Mouse (Mus musculus) lung, embryonic 14.5 days (tissue): ENCODE measurements around the gene Acaa1b. TPM values are rescaled to one million over a fixed set of nuclear protein-coding genes. Genes with fewer than 3 reads are reported as not detected.

Experiments
- ATAC-seq: fragments of 200-750 bp; cut with Nextera tagmentation; 2 replicates; pipeline ENCODE4 v1.8.0; 2017; ENCODE audit warnings: mild to moderate bottlenecking, moderate TSS enrichment, moderate library complexity; ENCODE audit not compliant: insufficient read depth
- DNase-seq: peaks from one replicate; pipeline ENCODE4 v3.0.0-alpha.2; 2015
- H3K27ac ChIP-seq: fragments of 300-500 bp; sonication (generic); 2 replicates; pipeline ENCODE4 v1.5.1; 2014; ENCODE audit warnings: low read depth, mild to moderate bottlenecking, moderate library complexity
- H3K27me3 ChIP-seq: fragments of 300-500 bp; sonication (generic); 2 replicates; pipeline ENCODE4 v1.6.1; 2014; ENCODE audit warnings: low read length, control low read depth; ENCODE audit not compliant: insufficient read depth
- H3K36me3 ChIP-seq: fragments of 300-500 bp; sonication (generic); 2 replicates; pipeline ENCODE4 v1.6.1; 2014; ENCODE audit warnings: control low read depth; ENCODE audit not compliant: insufficient read depth
- H3K4me1 ChIP-seq: fragments of 300-500 bp; sonication (generic); 2 replicates; pipeline ENCODE4 v1.6.1; 2014; ENCODE audit warnings: antibody characterized with exemption, control low read depth; ENCODE audit not compliant: insufficient read depth
- H3K4me2 ChIP-seq: fragments of 300-500 bp; sonication (generic); 2 replicates; pipeline ENCODE4 v1.6.1; 2014; ENCODE audit warnings: mild to moderate bottlenecking
- H3K4me3 ChIP-seq: fragments of 300-500 bp; sonication (generic); 2 replicates; pipeline ENCODE4 v1.5.1; 2014; ENCODE audit warnings: low read depth, low read length
- H3K9ac ChIP-seq: fragments of 300-500 bp; sonication (generic); 2 replicates; pipeline ENCODE4 v1.6.1; 2014
- H3K9me3 ChIP-seq: fragments of 300-500 bp; sonication (generic); 2 replicates; pipeline ENCODE4 v1.6.1; 2016; ENCODE audit warnings: low read depth, low read length, control low read depth
- CTCF ChIP-seq: IDR thresholded peaks from 2 replicates; pipeline ENCODE4 v1.5.1; 2016; ENCODE audit warnings: antibody characterized with exemption, low read depth
- WGBS: fragments of 180-500 bp; shearing (Covaris S2); extraction: QIAGEN DNeasy Blood & Tissue Kit; methylation state at CpG from one replicate; pipeline ENCODE4 v1.1.7; 2014; 5-methylcytosine and 5-hydroxymethylcytosine counted together
- polyA plus RNA-seq: library from polyadenylated mRNA; unstranded; fragments of >200 nt; fragmentation: Nextera tagmentation; extraction: Ambion mirVana; gene quantifications from 2 replicates; pipeline ENCODE4 v1.2.1, GENCODE M21; 2014

The Acaa1b gene
- polyA plus RNA-seq, 1 experiment from 2014 or later: 0.92 TPM

- H3K9ac ChIP-seq: no peak overlapping the region
- WGBS: 76% methylated on average over 18 of the region's 18 CpGs
Measured at GRCm38 (mm10) chr9:119122596-119123369, 34.1 kb downstream of the Acaa1b start.

GRCm38 (mm10) chr9:119120168-119120560, 36.7 kb downstream of the Acaa1b start:
- DNase-seq (no peak), ATAC-seq (no peak)
- H3K4me3 ChIP-seq: no peak overlapping the region
- no peaks in the 10 kb centered on the region for H3K27me3 ChIP-seq
- no peak overlapping the region for H3K4me2 ChIP-seq
- no peak overlapping the region for H3K27ac ChIP-seq
- TF ChIP-seq CTCF: no peak
- WGBS: 57% methylated on average over 3 of the region's 3 CpGs
- H3K4me1 ChIP-seq: no peaks in the 10 kb centered on the region
- H3K9ac ChIP-seq: no peak overlapping the region
- no peaks in the 10 kb centered on the region for H3K9me3 ChIP-seq
- no peaks in the 10 kb centered on the region for H3K36me3 ChIP-seq

More at GRCm38 (mm10) chr9:119122596-119123369, 34.1 kb downstream of the Acaa1b start:
- H3K9me3 ChIP-seq: no peaks in the 10 kb centered on the region
- DNase-seq: no peak
- H3K4me2 ChIP-seq: no peak overlapping the region
- no peak for TF ChIP-seq CTCF
- ATAC-seq: no peak
- H3K4me1 ChIP-seq: no peaks in the 10 kb centered on the region
- H3K36me3 ChIP-seq: no peaks in the 10 kb centered on the region
- H3K4me3 ChIP-seq: no peak overlapping the region
- no peak overlapping the region for H3K27ac ChIP-seq
- no peaks in the 10 kb centered on the region for H3K27me3 ChIP-seq

GRCm38 (mm10) chr9:119119409-119120167, 37.3 kb downstream of the Acaa1b start:
- H3K4me3 ChIP-seq: no peak overlapping the region
- H3K4me2 ChIP-seq: no peak overlapping the region
- 83% methylated on average over 19 of the region's 19 CpGs for WGBS
- no peak overlapping the region for H3K9ac ChIP-seq
- TF ChIP-seq CTCF: no peak
- no peaks in the 10 kb centered on the region for H3K36me3 ChIP-seq
- no peak for ATAC-seq
- no peaks in the 10 kb centered on the region for H3K27me3 ChIP-seq
- H3K9me3 ChIP-seq: no peaks in the 10 kb centered on the region
- DNase-seq: no peak
- H3K4me1 ChIP-seq: no peaks in the 10 kb centered on the region
- H3K27ac ChIP-seq: no peak overlapping the region

- no peaks in the 10 kb centered on the region for H3K4me1 ChIP-seq
- DNase-seq (no peak), ATAC-seq (no peak)
- 79% methylated on average over 17 of the region's 17 CpGs for WGBS
- no peaks in the 10 kb centered on the region for H3K36me3 ChIP-seq
- no peak overlapping the region for H3K9ac ChIP-seq
- no peaks in the 10 kb centered on the region for H3K27me3 ChIP-seq
- TF ChIP-seq CTCF: no peak
- no peak overlapping the region for H3K4me2 ChIP-seq
- H3K27ac ChIP-seq: no peak overlapping the region
- H3K4me3 ChIP-seq: no peak overlapping the region
- no peaks in the 10 kb centered on the region for H3K9me3 ChIP-seq
Measured at GRCm38 (mm10) chr9:119114911-119115310, 42.0 kb downstream of the Acaa1b start.

GRCm38 (mm10) chr9:119110640-119111039, 46.3 kb downstream of the Acaa1b start:
- H3K27me3 ChIP-seq: no peaks in the 10 kb centered on the region
- ATAC-seq (no peak), DNase-seq (peak; percentile 20)
- no peaks in the 10 kb centered on the region for H3K36me3 ChIP-seq
- H3K9ac ChIP-seq: no peak overlapping the region
- no peak overlapping the region for H3K4me2 ChIP-seq
- no peak overlapping the region for H3K4me3 ChIP-seq
- no peaks in the 10 kb centered on the region for H3K9me3 ChIP-seq
- H3K27ac ChIP-seq: no peak overlapping the region
- H3K4me1 ChIP-seq: no peaks in the 10 kb centered on the region; the same call in 1 of the 2 replicates
- TF ChIP-seq CTCF: no peak
- 39% methylated on average over 3 of the region's 3 CpGs for WGBS

GRCm38 (mm10) chr9:119109685-119110353, 47.1 kb downstream of the Acaa1b start:
- Histone ChIP-seq H3K4me3 (no peak overlapping the region), H3K4me1 (no peaks in the 10 kb centered on the region; the same call in 1 of the 2 replicates), H3K36me3 (no peaks in the 10 kb centered on the region), H3K9me3 (no peaks in the 10 kb centered on the region), H3K27me3 (no peaks in the 10 kb centered on the region), H3K4me2 (no peak overlapping the region), H3K27ac (no peak overlapping the region), H3K9ac (no peak overlapping the region)
- no peak for ATAC-seq
- no peak for TF ChIP-seq CTCF
- 58% methylated on average over 12 of the region's 12 CpGs for WGBS
- no peak for DNase-seq

GRCm38 (mm10) chr9:119107566-119107965, 49.3 kb downstream of the Acaa1b start:
- Histone ChIP-seq H3K9me3 (no peaks in the 10 kb centered on the region), H3K9ac (no peak overlapping the region), H3K36me3 (no peaks in the 10 kb centered on the region), H3K4me3 (no peak overlapping the region), H3K4me1 (no peaks in the 10 kb centered on the region; the same call in 1 of the 2 replicates), H3K27me3 (0 out of 2 replicates have a peak, but pooled peaks cover 4% of the 10 kb centered on the region), H3K27ac (no peak overlapping the region), H3K4me2 (no peak overlapping the region)
- TF ChIP-seq CTCF: peak; percentile 59
- WGBS: 83% methylated on average over 4 of the region's 4 CpGs
- DNase-seq (peak; percentile 54), ATAC-seq (no peak)
